Mouse (Mus musculus): ENCODE data around the gene Slc39a8. TPM values are rescaled to one million over a fixed set of nuclear protein-coding genes. Genes with fewer than 3 reads are reported as not detected.

Gene Slc39a8
- polyA plus RNA-seq (2015; fragmentation: Nextera tagmentation; extraction: Ambion mirVana) = 0.96 and 1.5 TPM in 2 replicates

DNA sequence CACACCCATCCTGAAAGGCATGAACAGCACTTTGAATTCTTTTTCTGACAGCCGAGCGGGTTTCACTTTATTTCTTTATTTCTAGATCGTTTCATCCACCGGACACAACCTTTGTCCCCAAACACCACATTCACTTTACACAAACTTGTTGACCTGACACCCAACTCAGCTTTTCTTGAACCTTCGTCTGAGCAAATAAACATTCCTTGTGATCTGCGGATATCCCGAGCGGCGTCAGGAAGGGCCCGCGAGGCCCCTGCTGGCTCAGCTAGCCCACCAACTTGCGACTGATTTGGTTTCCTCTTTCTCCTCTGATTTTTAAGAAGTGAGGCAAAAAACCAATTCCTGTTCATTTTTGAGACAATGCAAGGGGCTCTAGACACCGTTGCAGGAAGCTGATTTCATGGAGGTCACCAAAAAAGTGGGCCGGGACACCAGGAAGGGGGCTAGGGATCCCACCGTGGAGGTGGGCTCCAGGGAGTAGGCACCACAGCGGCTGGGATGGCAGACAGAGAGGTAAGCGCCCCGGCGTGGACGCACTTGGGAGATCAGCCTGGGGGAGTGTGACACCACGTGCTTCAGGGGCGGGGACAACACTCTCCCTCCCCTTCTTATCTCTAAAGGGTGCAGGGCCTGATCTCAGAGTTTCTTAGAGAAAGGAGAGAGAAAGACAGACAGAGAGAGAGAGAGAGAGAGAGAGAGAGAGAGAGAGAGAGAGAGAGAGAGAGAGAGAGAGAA lies at the start of gene Slc39a8:
TSS of gene Slc39a8 (plus strand) at position 264 of the 738 bp plus-strand sequence.

Other genes starting within 250 kb of the Slc39a8 start
- 9.2 and 11.2 TPM in 2 replicates for gene Nfkb1, start 133.7 kb upstream of the Slc39a8 start, polyA plus RNA-seq (2015; fragmentation: Nextera tagmentation; extraction: Ambion mirVana)